Mouse (Mus musculus): ENCODE measurements around the gene Olfr1164.

DNA sequence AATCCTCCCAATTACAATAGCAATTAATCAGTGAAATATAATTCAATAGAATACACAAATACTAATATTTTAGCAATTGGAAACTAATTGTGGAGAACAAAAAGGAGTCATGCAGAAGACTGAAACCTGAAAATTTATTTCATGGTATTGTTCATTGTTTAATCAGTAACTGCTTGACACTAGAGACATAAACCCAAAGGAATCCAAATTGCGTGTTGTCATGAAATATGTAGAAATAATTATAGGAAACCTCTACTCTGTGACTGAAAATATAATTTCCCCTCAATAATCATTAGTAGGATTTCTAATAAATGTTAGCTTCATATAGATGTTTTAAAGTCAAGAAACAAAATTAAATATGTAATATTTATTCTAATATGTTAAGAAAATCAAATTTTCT, 34.4 kb upstream of the Olfr1164 start, which contains the start of gene Olfr1166:
- no peak for TF ChIP-seq GATA1 (IDR thresholded peaks at IDR 0.05; ENCODE audit: low read length)
- TF ChIP-seq TAL1 (IDR thresholded peaks at IDR 0.05; ENCODE audit: low read length): no peak
